Comparison of ENCODE assay signal across 8 mouse cellular contexts in genomic region chr1:166282597-166283210, GRCm38 (mm10). TPM values are rescaled to one million over a fixed set of nuclear protein-coding genes. Genes with fewer than 3 reads are reported as not detected.
DNase-seq lines count a peak whose midpoint lies in the region; ATAC-seq and TF ChIP-seq lines count a peak whose summit lies in the region.

No protein-coding gene starts in this region.

- H3K4me3 ChIP-seq in heart, embryonic 16.5 days (ENCODE audit: low read length) = peak overlapping the region; percentile 37
- 0 out of 2 replicates have a peak overlapping the region, but pooled peaks have one; percentile 4 for H3K4me3 ChIP-seq in lung, postnatal 0 days (ENCODE audit: low read depth, low read length)

- no peak overlapping the region for H3K27ac ChIP-seq in heart, embryonic 16.5 days (ENCODE audit: low read length)
- no peak overlapping the region for H3K27ac ChIP-seq in lung, postnatal 0 days (ENCODE audit: low read length)

- no peaks in the 10 kb centered on the region for H3K9me3 ChIP-seq in heart, embryonic 16.5 days (replicated peaks; ENCODE audit: control insufficient read depth, low read length)
- no peaks in the 10 kb centered on the region for H3K9me3 ChIP-seq in lung, postnatal 0 days (ENCODE audit: low read length)

- no peak for TF ChIP-seq CTCF in lung, postnatal 0 days (IDR thresholded peaks at IDR 0.05)

- H3K4me2 ChIP-seq in heart, embryonic 16.5 days (ENCODE audit: low read depth, low read length) = peak overlapping the region; percentile 65
- H3K4me2 ChIP-seq in lung, postnatal 0 days (replicated peaks; ENCODE audit: low read depth, low read length) = peak overlapping the region; percentile 50

- no peak for ATAC-seq in frontal cortex, adult (ENCODE audit: low TSS enrichment)
- 0 out of 2 replicates have a peak, but pooled peaks have one; percentile 49 for ATAC-seq in heart, embryonic 16.5 days (replicated peaks; ENCODE audit: extremely low read depth, insufficient read depth, low FRiP score)
- ATAC-seq in lung, postnatal 0 days = peak; percentile 83

- no peak for TF ChIP-seq EP300 in lung, postnatal 0 days (IDR thresholded peaks at IDR 0.05)

- 10% methylated on average over 22 of the region's 22 CpGs for WGBS in heart, embryonic 16.5 days
- WGBS in lung, postnatal 0 days = 9% methylated on average over 22 of the region's 22 CpGs

- H3K36me3 ChIP-seq in heart, embryonic 16.5 days (ENCODE audit: control insufficient read depth, insufficient read depth) = no peaks in the 10 kb centered on the region
- no peaks in the 10 kb centered on the region for H3K36me3 ChIP-seq in lung, postnatal 0 days (ENCODE audit: insufficient read depth, low read length)

- H3K4me1 ChIP-seq in heart, embryonic 16.5 days (ENCODE audit: control insufficient read depth, insufficient read depth, low read length) = peaks cover 9% of the 10 kb centered on the region
- H3K4me1 ChIP-seq in lung, postnatal 0 days (ENCODE audit: insufficient read depth, low read depth, low read length) = 0 out of 2 replicates have a peak, but pooled peaks cover 8% of the 10 kb centered on the region

- peak overlapping the region; percentile 3; the same call in 1 of the 2 replicates for H3K9ac ChIP-seq in heart, embryonic 16.5 days (ENCODE audit: low read length)
- no peak overlapping the region for H3K9ac ChIP-seq in lung, postnatal 0 days (replicated peaks; ENCODE audit: low read depth)

- peak; percentile 70 to 71 for DNase-seq in frontal cortex, adult 2 months (ENCODE audit: extremely low spot score in 1 of 2, low spot score in 1 of 2)
- DNase-seq in cerebellum, postnatal 14 days = peak; percentile 64 to 69
- DNase-seq in kidney, postnatal 36 days = peak; percentile 58 to 67
- peak; percentile 63 for DNase-seq in lung, postnatal 0 days (ENCODE audit: low spot score)
- DNase-seq in retina, postnatal 1 day = peak; percentile 99
- no peak for DNase-seq in thymus, adult 18-20 months

- 0 out of 2 replicates have a peak, but pooled peaks cover 4% of the 10 kb centered on the region for H3K27me3 ChIP-seq in heart, embryonic 16.5 days (ENCODE audit: control insufficient read depth, insufficient read depth, low read length)
- H3K27me3 ChIP-seq in lung, postnatal 0 days (replicated peaks; ENCODE audit: insufficient read depth, low read length) = no peaks in the 10 kb centered on the region

RNA-seq across cellular contexts. Expression of gene Ildr2, which starts 28.8 kb away (rescaled TPM):
- 35.0 and 37.6 TPM in 2 replicates for polyA plus RNA-seq in frontal cortex, adult 2 months (2012; rRNA removed)
- 0.71 and 0.74 TPM in 2 replicates for polyA plus RNA-seq in heart, embryonic 16.5 days (2015; fragmentation: Nextera tagmentation; extraction: Ambion mirVana)
- polyA plus RNA-seq in lung, postnatal 0 days (2015; fragmentation: Nextera tagmentation; extraction: Ambion mirVana) = 0.79 and 1.1 TPM in 2 replicates

RNA-seq across cellular contexts. Expression of gene Mael, which starts 44.2 kb away (rescaled TPM):
- polyA plus RNA-seq in frontal cortex, adult 2 months (2012; rRNA removed) = 0.12 TPM in 1 of 2 replicates, not detected in the other
- 0.13 TPM in 1 of 2 replicates, not detected in the other for polyA plus RNA-seq in heart, embryonic 16.5 days (2015; fragmentation: Nextera tagmentation; extraction: Ambion mirVana)
- polyA plus RNA-seq in lung, postnatal 0 days (2015; fragmentation: Nextera tagmentation; extraction: Ambion mirVana) = not detected in 2 replicates

Comparison
In these comparisons a context has a peak if more than half of its experiments do, and no peak if none do; other contexts are left out.
1. DNase-seq: peak in frontal cortex, adult 2 months (2 of 2), cerebellum, postnatal 14 days (2 of 2), kidney, postnatal 36 days (2 of 2), lung, postnatal 0 days (single experiment) and retina, postnatal 1 day (single experiment); none in thymus, adult 18-20 months (0 of 2).
2. RNA of gene Ildr2, which starts 28.8 kb away (polyA plus RNA-seq): 35.0 to 37.6 TPM in frontal cortex, adult 2 months; 0.79 to 1.1 TPM in lung, postnatal 0 days and 0.71 to 0.74 TPM in heart, embryonic 16.5 days; every median in the first group is over 10 times any median in the second.